Mouse (Mus musculus): ENCODE data around the gene Mettl24.

- TF ChIP-seq POLR2A (IDR thresholded peaks at IDR 0.05; ENCODE audit: borderline replicate concordance, extremely low read depth, low read depth, low read length): no peak
- TF ChIP-seq CTCF (IDR thresholded peaks at IDR 0.05; ENCODE audit: insufficient read depth, low read length): no peak
Measured at GRCm38 (mm10) chr10:40686976-40687375, 3.9 kb downstream of the Mettl24 start.

All from lung, adult 2 months (tissue).